Mouse (Mus musculus): Measurements from ENCODE around the gene Frmpd3. TPM values are rescaled to one million over a fixed set of nuclear protein-coding genes. Genes with fewer than 3 reads are reported as not detected.

Frmpd3 gene
- total RNA-seq (2023): not detected

DNA sequence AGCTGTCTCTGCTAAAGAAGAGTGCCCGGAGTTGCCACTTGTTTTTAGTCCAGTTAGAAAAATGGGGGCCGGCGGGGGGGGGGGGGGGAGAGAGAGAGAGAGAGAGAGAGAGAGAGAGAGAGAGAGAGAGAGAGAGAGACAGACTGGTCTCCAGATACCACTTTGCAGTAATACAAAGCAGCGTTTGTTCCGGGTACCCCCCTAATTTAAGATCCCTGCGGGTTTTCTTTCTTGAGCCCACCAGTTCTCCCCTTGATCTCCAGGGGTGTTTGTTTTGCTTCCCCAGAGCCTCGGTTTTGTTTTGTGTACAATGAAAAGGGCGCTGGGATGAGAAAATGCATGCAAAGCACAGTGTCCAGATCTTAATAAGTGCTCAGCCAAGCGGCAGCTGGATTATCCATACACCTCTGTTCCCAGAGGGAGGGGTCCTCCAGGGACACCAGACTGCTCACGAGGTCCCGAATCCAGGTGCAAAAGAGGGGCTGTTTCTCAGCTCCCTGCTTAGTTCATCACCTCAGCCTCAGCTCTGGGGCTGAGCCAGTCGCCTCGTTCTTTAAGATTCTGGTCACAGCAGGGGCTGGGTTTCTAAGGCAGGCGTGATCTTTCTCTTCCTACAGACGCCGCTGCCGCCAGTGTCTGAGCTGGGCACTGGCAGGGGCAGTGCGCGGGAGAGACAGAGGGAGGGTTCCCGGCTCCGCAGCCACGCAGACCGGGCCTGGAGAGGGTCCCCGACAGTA, at the start of gene Frmpd3:
TSS of gene Frmpd3 (plus strand) at position 608 of the 737 bp plus-strand sequence.

DNA sequence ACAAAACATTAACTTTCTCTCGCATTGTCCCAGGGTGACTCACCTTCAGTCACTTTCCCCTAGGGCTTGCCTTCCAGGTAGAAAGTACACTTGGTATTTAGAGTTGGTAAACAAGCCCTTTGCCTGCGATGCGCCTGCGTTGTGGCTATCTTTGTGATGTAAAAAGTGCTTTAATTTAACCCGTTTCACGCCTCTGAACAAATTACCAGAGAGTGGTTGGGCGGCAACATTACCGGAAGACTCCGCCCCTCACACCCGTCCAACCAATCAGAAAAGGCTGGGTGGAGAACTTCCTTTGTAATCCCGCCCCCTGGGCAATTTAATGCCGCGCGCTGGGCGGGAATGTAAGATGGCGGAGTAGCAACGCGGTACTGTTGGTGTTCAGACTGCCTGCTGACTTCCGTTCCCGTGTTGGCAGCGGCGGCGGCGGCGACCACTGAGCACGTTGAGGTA, 114.2 kb downstream of the Frmpd3 start, which contains the start of gene Prps1:
TSS of gene Prps1 (plus strand) at position 335 of the 453 bp plus-strand sequence.

Other genes starting within 250 kb of the Frmpd3 start
- gene Prps1, start 114.3 kb downstream of the Frmpd3 start, total RNA-seq (2023): 10 to 100 TPM; 11.6 to 12.4 TPM

All from monocyte, adult 59 days (primary cell).